Mouse (Mus musculus) neutrophil, adult 83 days (primary cell): ENCODE measurements around the gene Ubtfl1. TPM values are rescaled to one million over a fixed set of nuclear protein-coding genes. Genes with fewer than 3 reads are reported as not detected.

ENCODE experiments used
- total RNA-seq, 2 experiments: library from RNA; stranded (reverse); gene quantifications; one replicate each; pipeline ENCODE4 v1.2.4; 2023

The Ubtfl1 gene
- total RNA-seq, result not detected

GRCm38 (mm10) chr9:18404118-18404517, at the start of gene Ubtfl1:
Ubtfl1 (plus strand) TSS chr9:18404418.

GRCm38 (mm10) chr9:18402895-18403294, 1.3 kb upstream of the Ubtfl1 start, which contains the start of gene Naalad2:
Naalad2 (minus strand) TSS chr9:18402995.

GRCm38 (mm10) chr9:18430354-18430753, 26.1 kb downstream of the Ubtfl1 start, which contains the start of gene Mbd3l2:
Mbd3l2 (plus strand) TSS chr9:18430654.

Other genes with a start within 250 kb of the Ubtfl1 start
- 10 to 100 TPM; 29.6 to 30.7 TPM for gene Chordc1, start 112.3 kb upstream of the Ubtfl1 start, total RNA-seq
- gene Naalad2, start 1.4 kb upstream of the Ubtfl1 start, total RNA-seq, result not detected
- gene Mbd3l2, start 26.2 kb downstream of the Ubtfl1 start, total RNA-seq, result not detected
- under 1 TPM; 0.24 to 0.50 TPM for gene Zfp558, start 73.8 kb downstream of the Ubtfl1 start, total RNA-seq
- not detected for gene Mbd3l1, start 73.9 kb downstream of the Ubtfl1 start, total RNA-seq